Mouse (Mus musculus): ENCODE measurements around the gene Morc2b.
"Not testable (repeated sequence)": the region's sequence is repeated elsewhere in the genome, so short reads cannot be mapped to it uniquely, and the experiment has no call there.

Gene Morc2b

DNA sequence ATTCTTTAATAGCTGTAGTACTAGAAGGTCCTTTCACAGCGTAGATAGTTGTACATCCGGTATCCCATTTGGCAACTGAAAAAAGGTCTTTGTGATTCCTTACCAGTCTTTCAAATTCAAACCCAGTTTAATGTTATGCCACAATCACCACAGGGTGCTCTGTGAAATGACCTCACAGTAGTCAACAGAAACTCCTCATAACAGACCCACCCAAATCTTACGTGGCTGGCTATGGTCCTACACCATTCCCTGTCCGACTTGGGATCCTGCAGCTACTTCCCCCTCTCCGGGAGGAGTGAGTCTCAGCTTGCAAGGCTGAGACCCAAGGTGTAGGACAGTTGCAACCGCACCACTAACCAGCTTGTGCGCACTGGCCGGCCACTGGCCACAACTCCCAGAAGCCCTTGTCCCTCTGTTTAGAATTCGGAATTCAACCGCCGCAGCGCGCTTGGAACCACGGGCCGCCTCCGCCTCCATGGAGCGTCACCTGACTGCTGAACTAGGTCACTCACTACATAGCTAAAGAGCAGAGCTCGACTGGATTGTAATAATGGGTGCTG lies at the start of gene Morc2b:
Gene Morc2b, minus strand, starts transcription at position 423 of the 560 bp plus-strand sequence.
- no peak for DNase-seq

DNA sequence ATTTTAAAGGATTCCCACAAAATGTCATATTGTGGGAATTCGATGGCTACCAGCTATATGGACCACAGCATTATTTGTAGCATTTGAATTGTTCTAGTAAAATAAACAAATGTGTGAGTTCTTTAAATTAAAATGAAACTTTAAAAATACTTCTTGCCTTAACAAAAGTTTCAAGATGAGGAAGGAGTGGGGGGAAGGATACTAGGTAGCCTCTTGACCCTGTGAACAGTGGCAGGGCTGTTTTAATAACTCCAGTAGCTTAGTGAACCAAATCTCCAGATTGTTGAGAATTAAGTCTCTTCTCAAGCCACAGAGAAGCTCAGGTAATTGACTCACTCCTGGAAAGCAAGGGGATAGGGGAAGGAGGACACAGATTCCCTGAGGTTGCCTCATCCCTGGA lies 28.7 kb upstream of the Morc2b start, which contains the start of gene Olfr55:
Gene Olfr55, plus strand, starts transcription at position 301 of the 400 bp plus-strand sequence.
- not testable (repeated sequence) for DNase-seq

DNA sequence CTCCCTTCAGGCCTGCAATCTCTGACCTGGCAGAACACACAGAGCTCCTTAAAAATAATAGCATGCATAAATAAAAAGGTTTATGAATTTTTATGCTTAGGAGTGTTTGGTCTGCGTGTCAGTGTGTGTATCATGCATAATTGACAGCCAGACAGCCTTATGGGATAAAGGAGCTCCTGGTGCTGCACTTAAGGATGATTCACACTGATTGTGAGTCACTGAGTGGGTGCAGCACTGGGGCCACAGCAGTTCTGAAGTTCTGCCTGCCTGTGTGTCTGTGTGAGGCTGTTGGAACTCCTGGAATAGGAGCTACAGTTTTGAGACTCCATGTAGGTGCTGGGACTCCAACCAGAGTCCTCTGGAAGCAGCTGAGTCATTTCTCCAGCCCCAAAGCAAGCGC lies 13.2 kb downstream of the Morc2b start:
- DNase-seq, result no peak

DNA sequence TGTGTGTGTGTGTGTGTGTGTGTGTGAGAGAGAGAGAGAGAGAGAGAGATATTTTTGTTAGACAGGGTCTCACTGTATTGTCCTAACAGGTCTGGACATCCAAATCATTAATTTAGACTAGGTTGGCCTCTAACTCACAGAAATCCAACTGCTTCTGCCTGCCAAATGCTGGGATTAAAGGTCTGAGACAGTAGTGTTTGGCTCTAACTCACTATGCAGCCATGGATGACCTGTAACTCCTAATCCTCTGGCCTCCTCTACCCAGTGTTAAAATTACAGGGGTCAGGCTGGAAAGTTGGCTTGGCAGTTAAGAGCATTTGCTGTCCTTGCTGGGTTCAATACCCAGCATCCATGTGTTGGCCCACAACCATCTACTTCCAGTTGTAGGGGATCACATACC lies 14.9 kb downstream of the Morc2b start:
- no peak for DNase-seq

DNA sequence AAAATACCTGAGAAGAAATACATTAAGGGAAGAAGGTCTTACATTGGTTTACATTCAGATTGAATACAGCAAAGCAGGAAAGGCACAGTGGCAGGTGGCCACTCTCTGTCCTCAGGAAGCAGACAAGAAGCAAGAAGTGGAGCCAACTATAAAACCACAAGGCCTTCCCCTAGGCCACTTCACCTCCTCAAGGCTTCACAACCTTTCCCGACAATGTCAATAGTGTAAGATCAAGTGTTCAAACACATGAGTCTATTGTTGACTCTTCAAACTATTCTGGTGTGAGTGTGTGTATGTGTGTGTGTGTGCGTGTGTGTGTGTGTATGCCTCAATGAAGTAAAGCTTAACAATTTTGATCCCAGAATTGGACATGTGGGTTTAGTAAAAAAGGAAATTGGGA lies 42.1 kb downstream of the Morc2b start:
- no peak for DNase-seq

DNA sequence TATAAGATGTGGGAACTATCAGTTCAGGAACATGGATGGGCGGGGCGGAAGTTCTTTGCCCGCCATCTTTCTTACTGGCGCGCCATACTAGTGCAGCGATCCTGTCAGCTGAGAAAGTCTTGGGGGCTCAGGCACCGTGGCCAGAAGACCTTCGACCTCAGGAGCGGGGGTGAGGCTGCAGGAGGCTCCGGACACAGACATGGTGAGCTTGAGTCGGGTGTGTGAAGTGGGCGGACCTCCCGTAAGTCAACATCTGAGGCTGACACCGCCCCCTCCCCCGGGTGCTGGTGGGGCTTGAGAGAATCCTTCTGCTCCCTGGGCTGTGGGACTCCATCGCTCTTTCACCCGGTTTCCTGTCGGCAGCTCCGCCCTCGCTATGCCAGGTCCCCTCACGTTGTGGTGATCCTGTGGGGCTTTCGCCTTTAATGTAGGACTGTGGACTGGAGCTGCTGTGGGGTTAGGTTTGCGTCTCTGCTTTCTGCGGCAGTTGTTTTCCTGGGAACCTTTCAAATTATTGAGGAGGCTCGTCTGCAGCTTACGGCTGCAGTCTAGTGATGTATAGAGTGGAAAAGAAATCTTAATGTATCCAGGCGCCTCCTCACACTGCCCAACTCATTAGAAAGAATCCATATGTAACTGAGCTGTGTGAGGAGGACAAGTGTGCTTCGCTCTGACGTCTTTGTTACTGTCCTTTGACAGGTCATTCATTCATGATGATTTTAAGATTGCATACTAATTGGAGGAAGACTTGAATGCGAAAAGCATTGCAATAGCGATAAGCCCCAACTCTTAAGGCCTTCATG lies 46.9 kb downstream of the Morc2b start:
- DNase-seq, result peak; percentile 75

DNA sequence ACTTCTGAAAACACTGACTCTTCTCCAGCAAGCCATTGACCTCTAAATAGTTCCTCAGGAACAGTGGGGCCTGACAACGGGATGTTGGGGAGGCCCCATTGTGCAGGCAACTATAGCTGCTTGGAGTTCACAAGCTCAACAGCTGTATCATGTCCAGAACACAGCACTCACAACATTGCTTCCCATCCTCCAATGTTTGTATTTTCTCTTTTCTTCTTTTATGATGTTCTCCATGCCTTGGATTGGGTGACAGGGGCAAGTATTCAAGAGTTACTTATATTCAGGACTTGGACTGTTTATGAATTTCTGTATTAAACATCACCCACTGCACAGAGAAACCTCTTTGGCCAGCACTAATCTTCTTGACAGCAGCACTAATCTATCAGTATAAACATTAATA lies 47.9 kb downstream of the Morc2b start:
- no peak for DNase-seq

DNA sequence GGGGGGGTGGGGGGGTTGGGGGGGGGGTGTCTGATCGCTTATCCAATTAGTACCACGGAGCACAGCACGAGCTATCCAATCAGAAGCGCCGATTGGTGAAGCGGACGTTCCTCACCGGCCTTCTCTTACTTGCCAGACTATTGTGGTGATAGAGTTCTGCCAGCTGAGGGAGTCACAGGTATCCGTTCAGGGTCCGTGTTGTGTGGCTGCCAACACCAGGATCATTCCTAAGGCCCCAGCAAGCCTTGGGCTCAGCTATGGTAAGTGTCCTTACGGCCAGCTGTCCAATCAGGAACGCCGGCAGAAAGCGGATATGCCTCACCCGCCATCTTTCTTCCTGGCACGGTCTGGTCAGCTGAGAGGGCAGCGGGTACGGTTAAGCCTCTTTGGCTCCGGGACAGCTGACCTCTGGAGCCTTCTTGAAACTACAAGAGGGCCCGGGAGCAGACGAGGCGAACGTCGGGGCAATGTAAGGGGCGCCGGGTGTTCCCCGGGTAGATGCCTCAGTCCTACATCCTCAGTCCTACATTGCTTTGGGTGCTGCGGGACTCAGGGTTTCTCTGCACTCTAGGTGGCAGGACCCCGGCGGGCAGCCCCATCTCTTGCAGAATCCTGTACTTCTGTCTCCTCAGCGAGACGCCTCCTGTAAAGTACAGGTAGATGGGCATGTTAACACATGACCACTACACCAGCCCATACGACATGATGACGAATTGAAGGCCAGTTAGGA lies 50.1 kb downstream of the Morc2b start, which contains the start of gene Zfp563:
Gene Zfp563, plus strand, starts transcription at position 91 of the 730 bp plus-strand sequence.
- DNase-seq, result peak; percentile 91

DNA sequence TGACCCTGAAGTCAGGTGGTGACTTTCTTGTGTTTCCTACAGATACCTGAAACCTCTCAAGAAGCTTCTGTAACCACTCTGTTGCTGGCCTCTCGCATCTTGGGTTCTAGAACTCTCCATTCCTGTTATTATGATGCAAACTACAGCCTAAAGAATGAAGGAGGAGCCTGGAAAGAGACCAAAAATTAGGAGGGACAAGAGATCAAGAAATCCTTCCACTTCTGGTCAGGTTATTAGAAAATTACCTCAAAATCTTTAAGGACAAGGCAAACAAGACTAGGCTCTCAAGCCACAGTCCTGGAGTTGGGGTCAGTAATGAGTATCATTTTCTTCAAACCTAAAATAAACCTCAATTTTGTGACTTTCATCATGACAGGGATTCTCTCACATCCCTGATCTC lies 71.5 kb downstream of the Morc2b start, which contains the start of gene 4921501E09Rik:
Gene 4921501E09Rik, minus strand, starts transcription at position 101 of the 400 bp plus-strand sequence.
- no peak for DNase-seq
